Mouse (Mus musculus): Measurements from ENCODE around the gene Wwox. TPM values are rescaled to one million over a fixed set of nuclear protein-coding genes. Genes with fewer than 3 reads are reported as not detected.
A peak's percentile ranks its signal among the peaks of the same experiment; 100 is the strongest.

The Wwox gene
- total RNA-seq, 2 experiments from 2014 or later = 10.5 to 12.5 TPM

- DNase-seq = no peak
These were observed 686.6 kb downstream of the Wwox start for GRCm38 (mm10) chr8:115126081-115126480.

- no peak for DNase-seq
These were observed 687.2 kb downstream of the Wwox start for GRCm38 (mm10) chr8:115126674-115127073.

DNA sequence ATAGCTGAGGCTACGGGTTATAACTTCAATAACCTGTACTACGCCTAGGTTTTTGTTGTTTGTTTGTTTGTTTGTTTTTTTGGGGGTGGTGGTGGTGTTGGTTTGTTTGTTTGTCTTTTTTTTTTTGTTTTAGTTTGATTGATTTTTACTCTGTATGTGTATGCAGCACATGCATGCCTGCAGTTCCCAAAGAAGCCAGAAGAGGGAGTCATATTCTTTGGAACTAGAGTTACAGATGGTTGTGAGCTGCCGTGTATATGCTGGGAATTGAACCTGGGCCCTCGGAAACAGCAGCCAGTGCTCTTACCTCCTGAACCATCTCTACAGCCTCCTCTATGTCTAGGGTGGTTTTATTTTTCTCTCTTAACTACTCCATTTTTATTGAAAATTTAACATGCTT, 689.9 kb downstream of the Wwox start:
- no peak for DNase-seq

DNA sequence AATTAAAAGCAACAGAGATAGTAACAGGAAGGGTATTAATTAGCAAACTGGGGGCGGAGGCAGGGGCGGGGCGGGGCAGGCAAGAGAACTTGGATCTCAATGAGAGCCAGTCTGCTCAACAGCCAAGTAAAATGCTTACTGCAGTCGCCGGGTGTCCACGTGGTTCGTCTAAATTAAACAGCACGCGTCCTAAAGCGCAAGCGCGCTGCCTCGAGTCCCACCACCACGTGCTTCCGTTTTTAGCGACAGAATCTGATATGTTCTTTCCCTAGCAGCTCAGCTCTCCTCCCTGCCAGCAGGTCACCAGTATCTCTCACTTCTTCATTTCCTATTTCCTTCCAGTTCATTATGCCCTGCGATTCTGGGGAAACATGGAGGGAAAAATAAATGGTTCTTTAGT, 693.7 kb downstream of the Wwox start:
- DNase-seq = no peak

- DNase-seq = no peak
These were observed 694.3 kb downstream of the Wwox start for GRCm38 (mm10) chr8:115133711-115134218.

GRCm38 (mm10) chr8:115136888-115137287, 697.4 kb downstream of the Wwox start:
- DNase-seq = no peak

DNA sequence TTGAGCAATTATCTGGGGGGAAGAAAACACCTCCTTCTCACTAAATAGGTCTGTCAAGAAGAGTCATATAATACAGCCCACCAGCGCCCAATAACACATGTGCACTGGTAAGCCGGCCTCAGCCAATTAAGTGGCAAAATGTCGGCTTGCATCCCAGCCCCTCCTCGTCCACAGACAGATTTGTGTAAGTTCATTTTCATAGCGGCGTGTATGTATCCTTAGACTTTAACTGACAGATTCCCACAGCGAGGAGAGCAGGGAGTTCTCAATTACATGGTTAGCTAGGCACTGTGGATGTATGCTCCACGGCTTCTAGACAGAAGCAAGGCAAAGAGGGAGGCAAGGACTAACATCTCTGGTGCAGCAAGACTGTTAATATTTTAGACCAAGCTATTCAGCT, 702.2 kb downstream of the Wwox start:
- no peak for DNase-seq

DNA sequence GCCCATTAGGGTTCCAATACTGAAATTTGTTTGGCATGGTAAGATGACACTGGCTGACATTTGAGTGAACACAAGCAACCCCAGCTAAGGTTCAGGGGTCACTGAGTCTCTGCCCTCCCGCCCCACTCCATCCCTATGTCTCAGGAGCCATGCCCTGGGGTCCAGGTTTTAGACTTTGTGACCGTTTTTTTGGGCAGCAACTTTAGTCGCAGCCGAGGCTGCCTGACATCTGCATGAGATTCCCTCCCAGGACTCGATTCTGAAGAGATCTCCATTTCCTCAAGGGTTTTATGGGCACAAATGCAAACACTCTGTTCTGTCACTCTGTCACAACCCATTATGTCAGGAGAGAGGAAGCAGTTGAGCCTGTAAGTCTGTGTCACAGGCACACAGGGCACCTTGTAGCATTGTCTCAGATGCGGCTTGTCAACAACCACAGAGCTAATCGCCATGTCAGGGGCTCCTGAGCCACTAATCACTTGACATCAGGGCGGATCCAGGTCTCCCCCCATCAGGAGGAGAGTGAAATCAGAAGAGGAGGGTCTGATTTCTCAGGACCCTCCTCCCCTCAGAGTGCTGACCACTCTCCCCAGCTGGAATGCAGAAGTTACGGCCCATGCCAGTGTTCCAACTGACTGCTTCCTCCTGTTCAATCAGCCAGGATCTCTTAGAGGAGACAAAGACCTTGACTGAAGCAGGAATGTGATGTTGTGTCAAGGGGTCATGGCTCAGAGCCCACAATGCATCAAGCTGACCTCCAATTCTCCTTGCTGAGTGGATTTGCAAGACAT, 704.3 kb downstream of the Wwox start:
- DNase-seq = no peak

GRCm38 (mm10) chr8:115147006-115147405, 707.6 kb downstream of the Wwox start:
- DNase-seq = no peak

DNA sequence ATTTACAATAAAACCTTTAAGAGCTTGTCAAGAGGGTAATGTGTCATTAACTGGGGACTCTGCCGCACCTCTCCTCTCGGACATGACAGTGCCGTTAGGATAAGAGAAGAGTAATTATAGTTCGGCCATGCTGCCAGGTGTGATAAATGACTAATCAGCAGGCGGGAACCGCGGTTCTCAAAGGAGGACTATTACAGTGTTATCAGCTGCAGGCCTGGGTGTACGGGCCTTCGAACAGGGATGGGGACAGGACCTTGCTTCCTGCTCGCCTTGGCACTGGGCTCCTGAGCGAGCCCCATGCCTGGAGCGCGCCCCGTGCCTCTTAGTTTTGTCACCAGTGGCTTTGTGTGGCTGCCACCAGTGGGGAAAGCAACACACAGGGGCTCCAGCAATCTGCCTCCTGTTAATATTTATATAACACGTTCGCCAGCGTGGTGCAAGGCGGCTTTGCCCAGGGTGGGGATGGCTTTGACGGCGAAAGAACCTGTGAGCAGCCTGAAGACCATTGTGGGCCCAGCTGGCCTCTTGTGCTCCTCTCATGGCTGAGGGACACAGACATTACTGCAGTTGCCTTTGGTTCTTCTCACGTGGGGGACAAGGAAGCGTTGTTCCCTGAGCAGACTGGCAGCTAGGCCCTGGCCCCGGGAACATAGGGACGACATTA, 711.1 kb downstream of the Wwox start:
- no peak for DNase-seq

DNA sequence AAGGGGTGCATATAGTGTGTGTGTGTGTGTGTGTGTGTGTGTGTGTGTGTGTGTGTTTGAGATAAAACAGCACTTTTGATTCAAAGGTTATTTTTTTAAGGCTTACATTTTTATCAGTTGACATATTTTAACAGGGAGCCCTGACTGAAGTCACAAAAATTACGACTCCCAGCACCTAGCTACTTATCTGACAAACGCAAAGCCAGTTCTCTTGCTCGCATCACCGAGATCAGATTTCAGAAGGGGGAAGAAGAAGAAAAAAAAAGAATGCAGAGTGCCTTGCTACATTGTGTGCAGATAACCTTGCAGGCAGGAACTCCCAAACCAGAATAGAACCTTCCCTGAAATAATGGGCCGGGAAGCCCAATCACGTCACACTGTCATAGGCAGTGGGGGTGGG, 712.0 kb downstream of the Wwox start:
- DNase-seq = no peak

- peak; percentile 45 to 58 for DNase-seq
These were observed 714.6 kb downstream of the Wwox start for GRCm38 (mm10) chr8:115154096-115154495.

GRCm38 (mm10) chr8:115156142-115156541, 716.7 kb downstream of the Wwox start:
- DNase-seq = no peak

DNA sequence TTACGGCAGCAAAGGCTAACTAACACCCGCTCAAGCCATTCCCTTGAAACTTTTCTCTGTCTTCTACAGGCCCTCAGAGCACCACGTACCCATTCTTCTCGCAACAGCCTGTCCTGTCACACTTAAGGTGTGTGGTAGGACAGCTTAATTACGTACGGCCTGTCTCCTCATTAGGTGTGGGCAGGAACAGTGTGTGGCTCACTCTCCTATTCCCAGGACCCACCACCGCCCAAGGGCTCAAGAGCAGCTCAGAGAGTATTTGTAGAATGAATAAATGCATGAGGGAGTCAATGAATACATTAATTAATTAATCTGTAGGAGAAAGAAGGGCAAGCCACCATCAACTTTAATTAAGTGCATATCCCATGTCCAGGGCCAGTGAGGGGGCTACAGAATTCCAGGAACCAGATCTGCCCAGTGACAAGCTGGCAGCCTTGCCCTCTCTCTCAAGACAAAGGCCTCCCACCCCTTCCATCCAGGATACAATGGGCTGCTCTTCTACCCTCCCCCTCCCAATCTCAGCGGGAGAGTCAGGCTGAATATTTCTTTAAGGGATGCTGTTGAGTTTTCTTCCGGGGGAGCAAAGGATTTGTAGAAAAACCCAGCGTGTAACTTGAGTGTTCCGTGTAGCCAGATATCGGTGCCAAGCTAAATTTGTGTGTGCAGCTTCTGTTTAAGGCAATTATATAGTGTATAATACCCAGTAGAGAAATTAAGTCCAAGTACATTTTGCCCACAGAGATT, 718.7 kb downstream of the Wwox start:
- no peak for DNase-seq

DNA sequence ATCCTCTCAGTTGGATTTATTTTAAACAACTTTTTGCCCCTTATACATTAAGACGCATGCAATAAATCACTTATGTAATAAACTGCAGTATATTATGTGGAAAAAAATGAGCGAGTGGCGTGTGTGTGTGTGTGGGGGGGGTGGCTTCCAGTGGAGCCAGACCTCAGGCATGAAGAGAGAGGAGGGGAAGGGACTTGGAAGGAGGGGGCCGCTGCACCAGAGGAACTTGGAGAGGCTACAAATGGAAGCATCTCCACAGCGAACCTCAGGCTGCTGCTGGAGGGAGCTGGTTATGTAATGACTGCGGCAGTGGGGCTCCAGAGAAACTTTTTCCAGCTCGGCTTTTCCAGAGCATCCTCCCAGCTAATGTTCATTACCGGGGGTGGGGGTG, 719.3 kb downstream of the Wwox start:
- DNase-seq = no peak

DNA sequence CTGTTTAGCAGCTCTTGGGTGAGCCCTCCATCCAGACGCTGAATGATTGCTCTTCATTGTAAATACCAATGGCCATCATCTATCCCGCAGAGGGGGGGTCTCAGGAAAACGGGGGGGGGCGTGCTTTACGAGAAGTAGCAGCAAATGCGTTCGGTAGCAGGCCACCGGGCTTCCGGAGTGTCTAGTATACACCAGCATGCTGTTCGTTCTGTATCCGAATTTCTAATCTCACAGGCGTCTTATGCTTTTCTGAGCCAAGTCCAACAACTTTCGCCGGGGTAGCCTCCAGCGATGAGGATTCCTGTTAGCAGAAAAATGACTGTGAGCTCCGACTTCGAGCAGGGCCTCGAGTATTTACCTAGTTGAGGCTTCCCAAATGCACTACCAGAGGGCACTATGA, 719.8 kb downstream of the Wwox start:
- peak in 1 of 2 experiments; percentile 26 for DNase-seq

- peak in 1 of 2 experiments; percentile 26 for DNase-seq
These were observed 720.4 kb downstream of the Wwox start for GRCm38 (mm10) chr8:115159711-115160374.

DNA sequence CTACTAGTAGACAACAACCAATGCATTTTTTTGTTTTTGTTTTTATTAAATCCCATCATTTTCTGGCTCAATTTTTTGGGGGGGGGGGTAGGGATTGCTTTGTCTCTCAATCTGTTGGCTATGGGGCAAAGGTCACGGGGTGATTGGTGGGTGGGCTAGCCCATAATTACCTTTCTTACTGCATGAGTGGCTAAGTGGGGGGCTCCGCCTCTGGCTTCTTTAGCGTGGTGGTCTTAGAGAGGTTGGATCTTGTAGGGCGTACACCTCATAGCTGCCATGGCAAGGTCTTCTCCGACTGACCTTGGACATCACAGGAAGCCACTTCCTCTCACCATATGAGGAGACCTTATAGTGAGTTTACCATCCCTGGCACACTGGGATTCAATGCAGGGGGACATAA, 721.0 kb downstream of the Wwox start:
- DNase-seq = no peak

- DNase-seq = no peak
These were observed 722.1 kb downstream of the Wwox start for GRCm38 (mm10) chr8:115161520-115161919.

DNA sequence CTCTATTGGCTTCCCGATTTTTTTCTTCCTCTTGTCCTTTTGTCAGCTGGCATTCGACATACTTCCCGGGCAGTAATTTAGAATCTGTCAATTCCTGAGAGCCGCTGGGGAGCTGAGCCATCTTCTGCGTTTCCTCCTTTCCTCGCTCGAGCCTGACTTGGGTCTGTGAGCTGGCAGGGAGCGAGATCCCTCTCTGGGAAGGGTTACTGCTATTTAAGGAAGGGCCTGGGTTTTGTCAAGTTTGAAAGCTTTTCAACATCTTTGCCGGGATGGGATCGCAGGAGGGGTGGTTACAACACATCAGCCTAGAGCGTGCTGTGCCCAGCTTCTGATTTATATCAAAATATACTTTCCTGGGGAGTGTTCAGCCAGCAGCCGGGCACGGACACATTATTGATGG, 725.4 kb downstream of the Wwox start:
- DNase-seq = no peak

DNA sequence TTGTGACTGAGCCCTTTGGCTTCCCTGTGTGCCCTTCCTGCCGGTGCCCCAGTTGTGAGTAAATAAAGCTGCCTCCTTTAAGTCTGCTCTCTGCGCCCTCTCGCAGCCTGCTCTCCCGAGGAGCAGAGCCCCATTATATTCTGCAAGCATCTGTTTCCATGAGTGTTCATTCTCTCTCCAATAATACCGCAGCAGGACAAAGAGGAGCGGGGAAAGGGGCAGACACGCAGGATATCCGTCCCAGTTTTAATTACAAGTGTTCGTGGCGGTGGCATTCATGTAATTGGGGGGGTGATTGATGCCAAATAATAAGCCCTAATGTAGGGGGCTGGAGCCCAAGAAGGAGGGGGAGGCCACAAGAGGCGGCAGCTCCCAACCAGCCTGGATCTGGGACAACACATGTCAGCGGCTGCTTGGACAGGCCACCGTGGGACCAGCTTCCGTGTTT, 734.2 kb downstream of the Wwox start:
- DNase-seq = peak in 1 of 2 experiments; percentile 4

DNA sequence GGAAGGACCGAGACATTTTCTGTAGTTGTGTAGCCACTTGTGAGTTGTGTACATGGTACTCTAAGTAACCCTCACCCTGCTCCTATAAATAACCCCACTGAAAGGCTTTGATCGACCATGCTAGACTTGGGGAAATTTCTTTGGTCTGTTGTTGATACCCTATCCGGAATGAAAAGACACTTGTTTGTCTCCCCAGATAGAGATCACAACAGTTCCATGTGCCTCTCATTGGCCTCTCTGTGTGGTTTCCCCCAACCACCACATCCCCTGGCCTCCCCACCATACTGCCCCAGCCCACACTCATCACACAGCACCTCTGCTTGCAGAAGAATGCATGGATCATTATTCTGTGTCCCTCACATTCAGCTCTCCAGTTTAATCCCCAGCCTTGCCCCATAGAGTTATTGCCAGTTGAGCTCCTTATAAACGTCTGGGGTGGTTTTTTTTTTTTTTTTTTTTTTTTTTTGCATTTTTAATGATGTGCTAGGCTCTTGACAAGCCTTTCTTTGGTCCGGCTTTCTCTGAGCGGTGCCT, 746.0 kb downstream of the Wwox start:
- DNase-seq = no peak

Measured in layer of hippocampus, postnatal 36 days (tissue).